Mouse (Mus musculus): ENCODE data around the gene Map3k20. TPM values are rescaled to one million over a fixed set of nuclear protein-coding genes. Genes with fewer than 3 reads are reported as not detected.

Map3k20 gene
- polyA plus RNA-seq, 1 experiment from 2014 or later: 22.3 TPM

DNA sequence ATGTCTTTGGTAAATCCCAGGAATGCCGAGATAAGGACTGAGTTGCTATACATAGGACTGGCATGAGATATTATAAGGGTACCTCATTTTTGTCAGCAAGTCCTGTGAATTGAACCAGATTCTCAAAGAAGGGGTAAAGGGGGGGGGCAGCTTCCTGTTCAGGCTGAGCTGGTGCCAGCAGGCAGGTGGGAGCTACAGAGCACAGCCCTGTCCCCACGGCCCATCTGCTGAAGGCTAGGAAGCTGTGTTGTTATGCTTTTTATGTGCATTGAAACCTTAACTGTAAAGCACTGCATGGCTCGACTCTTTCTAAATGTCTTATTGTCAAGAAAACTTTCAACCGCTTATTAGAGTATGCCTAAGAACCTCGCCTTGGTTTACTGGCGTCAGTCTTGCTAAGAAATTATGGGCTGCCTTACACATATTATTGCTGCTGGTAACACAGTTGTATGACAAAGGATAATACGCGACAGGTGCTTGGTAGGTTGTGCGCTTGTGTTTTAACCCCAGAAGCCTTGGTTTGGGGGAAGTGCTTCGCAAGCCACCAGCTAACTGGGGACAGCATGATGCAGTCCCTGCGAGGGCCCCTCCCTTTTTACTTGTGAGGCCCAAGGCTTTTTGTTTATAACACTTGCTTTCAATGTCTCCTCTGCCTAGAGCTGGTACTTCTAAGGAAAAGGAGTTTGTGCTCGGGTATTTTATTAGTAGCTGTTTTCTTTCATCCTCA lies 114.2 kb downstream of the Map3k20 start:
- H3K27ac ChIP-seq (ENCODE audit: low read depth): no peak overlapping the region
- no peaks in the 10 kb centered on the region for H3K27me3 ChIP-seq (replicated peaks; ENCODE audit: control insufficient read depth, insufficient read depth, low read length)
- H3K9ac ChIP-seq (ENCODE audit: low read length): no peak overlapping the region
- H3K9me3 ChIP-seq (ENCODE audit: control insufficient read depth, low read length): peaks cover 4% of the 10 kb centered on the region; the same call in 1 of the 2 replicates
- DNase-seq (ENCODE audit: low spot score): no peak
- ATAC-seq (replicated peaks; ENCODE audit: low FRiP score, low TSS enrichment, low read depth): no peak
- no peaks in the 10 kb centered on the region for H3K4me1 ChIP-seq (replicated peaks; ENCODE audit: control insufficient read depth, insufficient read depth, low read length)
- 0 out of 2 replicates have a peak, but pooled peaks cover 2% of the 10 kb centered on the region for H3K36me3 ChIP-seq (ENCODE audit: control insufficient read depth, insufficient read depth, low read length)
- 75% methylated on average over 12 of the region's 12 CpGs for WGBS
- no peak overlapping the region for H3K4me3 ChIP-seq (ENCODE audit: low read depth, low read length)
- H3K4me2 ChIP-seq (ENCODE audit: low read length): no peak overlapping the region

DNA sequence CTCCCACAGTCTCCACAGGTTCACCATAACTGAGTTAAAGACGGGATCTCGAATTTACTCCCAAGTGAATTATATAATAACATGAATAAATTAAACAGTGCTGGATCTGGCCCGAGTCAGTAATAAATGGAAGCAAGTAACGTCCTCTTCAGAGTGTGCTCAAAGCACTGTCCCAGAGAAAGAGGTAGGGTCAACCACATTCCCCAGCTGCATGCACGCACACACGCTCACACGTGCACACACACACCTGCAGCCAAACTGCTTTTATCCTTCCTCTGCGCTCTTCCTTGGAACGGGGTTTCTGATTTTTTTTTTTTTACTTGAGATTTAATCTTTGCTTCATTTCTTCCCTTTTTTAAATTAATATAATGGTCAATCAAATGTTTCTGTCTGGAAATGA lies 115.9 kb downstream of the Map3k20 start:
- DNase-seq (ENCODE audit: low spot score) (no peak), ATAC-seq (replicated peaks; ENCODE audit: low FRiP score, low TSS enrichment, low read depth) (no peak)
- H3K27ac ChIP-seq (ENCODE audit: low read depth): no peak overlapping the region
- no peaks in the 10 kb centered on the region for H3K4me1 ChIP-seq (replicated peaks; ENCODE audit: control insufficient read depth, insufficient read depth, low read length)
- 86% methylated on average over 9 of the region's 9 CpGs for WGBS
- H3K9ac ChIP-seq (ENCODE audit: low read length): no peak overlapping the region
- H3K4me2 ChIP-seq (ENCODE audit: low read length): no peak overlapping the region
- no peaks in the 10 kb centered on the region for H3K27me3 ChIP-seq (replicated peaks; ENCODE audit: control insufficient read depth, insufficient read depth, low read length)
- no peaks in the 10 kb centered on the region for H3K9me3 ChIP-seq (ENCODE audit: control insufficient read depth, low read length)
- H3K36me3 ChIP-seq (ENCODE audit: control insufficient read depth, insufficient read depth, low read length): 0 out of 2 replicates have a peak, but pooled peaks cover 2% of the 10 kb centered on the region
- H3K4me3 ChIP-seq (ENCODE audit: low read depth, low read length): no peak overlapping the region

DNA sequence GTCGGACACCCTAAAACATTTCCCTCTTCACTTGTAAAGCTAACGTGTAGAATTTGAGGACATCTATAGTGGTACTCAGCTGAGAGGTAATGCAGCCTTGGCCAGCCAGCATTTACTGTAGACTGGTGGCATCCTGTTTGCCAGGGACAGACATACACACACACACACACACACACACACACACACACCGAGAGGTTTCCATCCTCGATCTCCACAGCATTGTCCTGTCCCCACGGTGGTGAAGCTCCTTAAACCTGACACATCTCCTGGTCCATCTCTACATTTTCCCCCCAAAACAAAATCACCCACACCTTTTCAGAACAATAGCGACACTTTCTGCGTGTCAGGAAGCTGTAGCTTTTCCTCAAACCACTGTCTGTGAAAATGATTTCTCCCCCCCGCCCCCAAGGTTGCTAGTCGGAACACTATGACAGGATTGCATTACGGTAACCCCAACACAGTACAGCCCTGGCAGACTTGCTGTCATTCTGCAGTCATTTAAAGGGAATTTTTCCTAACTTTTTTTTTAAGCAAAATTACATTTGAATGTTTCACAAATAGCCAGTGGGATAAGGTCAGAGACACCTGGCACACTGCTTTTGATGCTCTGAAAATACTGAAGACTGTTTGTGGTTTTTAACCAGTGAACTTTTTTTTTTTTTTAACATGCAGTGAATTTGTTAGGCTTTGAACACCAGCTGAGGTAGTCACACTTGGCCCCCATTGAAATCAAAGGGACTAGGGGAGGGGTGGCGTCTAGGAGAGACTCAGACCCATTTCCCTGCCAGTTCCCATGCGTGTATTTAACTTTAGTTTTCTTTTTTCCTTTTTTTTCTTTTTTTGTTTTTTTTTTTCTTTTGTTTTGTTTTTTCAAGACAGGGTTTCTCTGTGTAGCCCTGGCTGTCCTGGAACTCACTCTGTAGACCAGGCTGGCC lies 120.5 kb downstream of the Map3k20 start:
- Histone ChIP-seq H3K4me3 (ENCODE audit: low read depth, low read length) (no peak overlapping the region), H3K9ac (ENCODE audit: low read length) (no peak overlapping the region), H3K4me2 (ENCODE audit: low read length) (no peak overlapping the region), H3K36me3 (ENCODE audit: control insufficient read depth, insufficient read depth, low read length) (0 out of 2 replicates have a peak, but pooled peaks cover 2% of the 10 kb centered on the region), H3K9me3 (ENCODE audit: control insufficient read depth, low read length) (no peaks in the 10 kb centered on the region), H3K27ac (ENCODE audit: low read depth) (no peak overlapping the region), H3K27me3 (replicated peaks; ENCODE audit: control insufficient read depth, insufficient read depth, low read length) (no peaks in the 10 kb centered on the region), H3K4me1 (replicated peaks; ENCODE audit: control insufficient read depth, insufficient read depth, low read length) (no peaks in the 10 kb centered on the region)
- 88% methylated on average over 12 of the region's 12 CpGs for WGBS
- ATAC-seq (replicated peaks; ENCODE audit: low FRiP score, low TSS enrichment, low read depth) (no peak), DNase-seq (ENCODE audit: low spot score) (no peak)

DNA sequence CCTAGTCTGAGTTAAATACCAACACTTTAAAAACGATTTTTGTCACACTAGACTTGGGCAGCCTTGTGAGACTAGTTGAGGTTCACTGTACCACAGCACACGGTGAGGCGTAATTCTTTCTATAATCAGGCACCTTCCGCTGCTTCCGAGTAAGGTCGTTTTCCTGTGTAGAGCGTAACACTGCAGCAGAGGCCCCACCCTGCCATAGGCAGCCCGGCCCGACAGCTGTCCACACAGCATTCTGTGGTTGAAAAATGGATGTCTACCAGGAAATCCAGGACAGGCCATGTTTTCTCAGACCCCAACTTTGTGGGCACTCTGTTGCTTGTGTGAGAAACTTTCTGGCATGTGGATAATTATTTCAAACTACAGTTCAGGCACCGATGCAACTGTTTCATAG lies 121.3 kb downstream of the Map3k20 start:
- no peak overlapping the region for H3K27ac ChIP-seq (ENCODE audit: low read depth)
- no peaks in the 10 kb centered on the region for H3K9me3 ChIP-seq (ENCODE audit: control insufficient read depth, low read length)
- 54% methylated on average over 10 of the region's 10 CpGs for WGBS
- no peaks in the 10 kb centered on the region for H3K4me1 ChIP-seq (replicated peaks; ENCODE audit: control insufficient read depth, insufficient read depth, low read length)
- ATAC-seq (replicated peaks; ENCODE audit: low FRiP score, low TSS enrichment, low read depth) (no peak), DNase-seq (ENCODE audit: low spot score) (no peak)
- H3K27me3 ChIP-seq (replicated peaks; ENCODE audit: control insufficient read depth, insufficient read depth, low read length): no peaks in the 10 kb centered on the region
- H3K9ac ChIP-seq (ENCODE audit: low read length): no peak overlapping the region
- H3K4me2 ChIP-seq (ENCODE audit: low read length): no peak overlapping the region
- H3K4me3 ChIP-seq (ENCODE audit: low read depth, low read length): no peak overlapping the region
- 0 out of 2 replicates have a peak, but pooled peaks cover 2% of the 10 kb centered on the region for H3K36me3 ChIP-seq (ENCODE audit: control insufficient read depth, insufficient read depth, low read length)

DNA sequence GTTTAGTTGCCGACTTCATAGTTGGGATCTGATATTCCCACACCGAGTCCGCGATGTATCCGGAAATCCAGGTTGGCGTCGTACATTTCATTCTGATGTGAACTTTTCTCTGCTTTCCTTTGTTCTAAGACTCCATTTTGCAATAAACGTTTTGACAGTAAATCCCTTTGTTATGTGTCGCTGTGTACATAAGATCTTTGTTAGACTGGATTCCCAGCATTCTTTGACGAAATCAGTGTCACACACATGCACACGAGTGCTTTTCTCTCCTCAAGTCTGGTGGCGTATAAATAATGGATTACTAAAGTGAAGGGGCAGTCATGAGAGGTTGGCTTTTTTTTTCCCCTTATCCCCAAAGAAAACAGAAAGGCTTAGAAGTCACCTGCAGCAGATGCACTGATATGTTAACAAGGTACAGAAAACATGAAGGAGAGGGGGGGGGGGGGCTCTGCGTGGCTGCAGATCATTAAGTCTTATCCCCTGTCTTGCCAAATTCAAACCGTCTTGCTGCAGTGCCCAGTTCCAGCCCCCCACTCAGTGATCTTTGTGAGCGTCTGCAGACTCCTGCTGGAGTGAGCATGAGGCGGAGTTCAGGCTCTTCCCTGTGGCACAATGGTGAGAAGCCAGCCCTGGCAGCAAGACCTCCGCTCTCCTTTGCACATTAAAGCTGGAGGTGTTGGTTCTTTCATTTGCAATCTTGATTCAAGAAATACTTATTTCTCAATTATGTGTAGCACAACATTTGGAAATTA lies 122.1 kb downstream of the Map3k20 start:
- Histone ChIP-seq H3K27ac (ENCODE audit: low read depth) (no peak overlapping the region), H3K9ac (ENCODE audit: low read length) (no peak overlapping the region), H3K4me1 (replicated peaks; ENCODE audit: control insufficient read depth, insufficient read depth, low read length) (no peaks in the 10 kb centered on the region), H3K27me3 (replicated peaks; ENCODE audit: control insufficient read depth, insufficient read depth, low read length) (no peaks in the 10 kb centered on the region), H3K4me3 (ENCODE audit: low read depth, low read length) (no peak overlapping the region), H3K4me2 (ENCODE audit: low read length) (no peak overlapping the region), H3K36me3 (ENCODE audit: control insufficient read depth, insufficient read depth, low read length) (peaks cover 8% of the 10 kb centered on the region; the same call in 1 of the 2 replicates), H3K9me3 (ENCODE audit: control insufficient read depth, low read length) (no peaks in the 10 kb centered on the region)
- 72% methylated on average over 17 of the region's 17 CpGs for WGBS
- ATAC-seq (replicated peaks; ENCODE audit: low FRiP score, low TSS enrichment, low read depth) (no peak), DNase-seq (ENCODE audit: low spot score) (no peak)

DNA sequence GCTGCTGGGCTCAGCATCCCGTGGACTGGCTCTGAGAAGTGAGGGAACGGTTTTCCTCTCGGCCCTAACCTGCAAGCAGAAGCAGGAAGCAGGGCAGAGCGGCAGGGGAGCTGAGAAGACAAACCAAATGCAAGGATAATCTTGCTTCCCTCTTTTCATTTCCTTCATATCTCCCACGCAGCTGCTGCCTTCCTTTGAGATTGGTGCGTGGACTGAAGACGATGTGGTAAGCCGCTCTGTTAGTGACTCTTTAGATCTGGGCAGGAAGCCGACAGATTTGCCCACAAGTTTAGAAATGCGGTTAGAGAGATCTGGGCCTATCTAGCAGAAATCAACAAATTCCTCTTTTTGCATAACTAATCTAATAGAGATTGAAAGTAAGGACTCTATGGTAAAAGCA lies 124.5 kb downstream of the Map3k20 start:
- no peak overlapping the region for H3K4me2 ChIP-seq (ENCODE audit: low read length)
- H3K27ac ChIP-seq (ENCODE audit: low read depth): no peak overlapping the region
- H3K4me1 ChIP-seq (replicated peaks; ENCODE audit: control insufficient read depth, insufficient read depth, low read length): no peaks in the 10 kb centered on the region
- DNase-seq (ENCODE audit: low spot score) (no peak), ATAC-seq (replicated peaks; ENCODE audit: low FRiP score, low TSS enrichment, low read depth) (no peak)
- H3K27me3 ChIP-seq (replicated peaks; ENCODE audit: control insufficient read depth, insufficient read depth, low read length): no peaks in the 10 kb centered on the region
- no peaks in the 10 kb centered on the region for H3K9me3 ChIP-seq (ENCODE audit: control insufficient read depth, low read length)
- no peak overlapping the region for H3K9ac ChIP-seq (ENCODE audit: low read length)
- H3K36me3 ChIP-seq (ENCODE audit: control insufficient read depth, insufficient read depth, low read length): peaks cover 10% of the 10 kb centered on the region; the same call in 1 of the 2 replicates
- 83% methylated on average over 10 of the region's 10 CpGs for WGBS
- H3K4me3 ChIP-seq (ENCODE audit: low read depth, low read length): no peak overlapping the region

DNA sequence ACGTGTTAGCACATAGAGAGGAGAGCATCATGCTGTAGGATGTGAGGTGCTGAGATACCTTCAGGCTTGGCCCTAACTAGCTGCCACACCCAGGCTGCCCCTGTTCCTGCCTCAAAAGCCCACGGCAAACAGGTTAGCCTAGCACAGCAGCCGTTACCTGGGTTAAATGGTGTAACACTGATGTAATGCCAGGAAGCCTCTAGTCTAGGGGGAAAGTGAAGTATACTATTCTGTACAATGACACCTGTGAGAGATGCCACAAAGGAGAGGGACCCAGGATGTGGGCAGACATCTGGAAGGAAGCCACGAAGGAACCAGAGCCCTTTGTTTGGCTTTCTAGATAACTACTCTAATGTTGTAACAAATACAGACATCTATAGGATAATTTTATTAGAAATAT lies 126.8 kb downstream of the Map3k20 start:
- Histone ChIP-seq H3K4me2 (ENCODE audit: low read length) (no peak overlapping the region), H3K4me3 (ENCODE audit: low read depth, low read length) (no peak overlapping the region), H3K27ac (ENCODE audit: low read depth) (no peak overlapping the region), H3K9me3 (ENCODE audit: control insufficient read depth, low read length) (no peaks in the 10 kb centered on the region), H3K36me3 (ENCODE audit: control insufficient read depth, insufficient read depth, low read length) (peaks cover 10% of the 10 kb centered on the region; the same call in 1 of the 2 replicates), H3K4me1 (replicated peaks; ENCODE audit: control insufficient read depth, insufficient read depth, low read length) (no peaks in the 10 kb centered on the region), H3K9ac (ENCODE audit: low read length) (no peak overlapping the region), H3K27me3 (replicated peaks; ENCODE audit: control insufficient read depth, insufficient read depth, low read length) (no peaks in the 10 kb centered on the region)
- 87% methylated on average over 4 of the region's 4 CpGs for WGBS
- ATAC-seq (replicated peaks; ENCODE audit: low FRiP score, low TSS enrichment, low read depth) (no peak), DNase-seq (ENCODE audit: low spot score) (no peak)

DNA sequence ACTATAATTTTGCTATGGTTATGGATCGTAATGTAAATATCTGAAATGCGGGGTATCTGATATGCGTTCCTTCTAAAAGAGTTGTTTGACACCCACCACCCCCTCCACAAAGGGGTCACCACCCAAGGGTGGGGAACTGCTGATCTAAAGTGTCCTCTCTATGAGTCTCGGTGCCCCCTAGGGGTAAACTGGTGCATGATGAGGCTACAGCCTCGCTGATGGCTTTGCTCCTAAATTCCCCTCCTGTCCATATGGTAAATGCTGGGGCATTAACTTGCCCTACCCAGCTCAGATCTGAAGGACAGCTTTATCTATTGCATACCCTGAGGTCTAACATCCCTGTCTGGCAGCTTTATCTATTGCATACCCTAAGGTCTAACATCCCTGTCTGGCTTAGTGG lies 130.0 kb downstream of the Map3k20 start:
- H3K36me3 ChIP-seq (ENCODE audit: control insufficient read depth, insufficient read depth, low read length): peaks cover 10% of the 10 kb centered on the region; the same call in 1 of the 2 replicates
- DNase-seq (ENCODE audit: low spot score) (no peak), ATAC-seq (replicated peaks; ENCODE audit: low FRiP score, low TSS enrichment, low read depth) (no peak)
- WGBS: 91% methylated on average over 5 of the region's 5 CpGs
- H3K4me1 ChIP-seq (replicated peaks; ENCODE audit: control insufficient read depth, insufficient read depth, low read length): 0 out of 2 replicates have a peak, but pooled peaks cover 3% of the 10 kb centered on the region
- H3K4me3 ChIP-seq (ENCODE audit: low read depth, low read length): no peak overlapping the region
- H3K27ac ChIP-seq (ENCODE audit: low read depth): no peak overlapping the region
- H3K27me3 ChIP-seq (replicated peaks; ENCODE audit: control insufficient read depth, insufficient read depth, low read length): no peaks in the 10 kb centered on the region
- H3K9ac ChIP-seq (ENCODE audit: low read length): no peak overlapping the region
- no peak overlapping the region for H3K4me2 ChIP-seq (ENCODE audit: low read length)
- H3K9me3 ChIP-seq (ENCODE audit: control insufficient read depth, low read length): no peaks in the 10 kb centered on the region
